Mouse (Mus musculus) lung, postnatal 10 days (tissue): ENCODE measurements around the gene B3gnt3.
"Not testable (repeated sequence)": the region's sequence is repeated elsewhere in the genome, so short reads cannot be mapped to it uniquely, and the experiment has no call there.

Source experiments
- DNase-seq: peaks from one replicate; pipeline ENCODE4 v3.0.0; 2021

The B3gnt3 gene

DNA sequence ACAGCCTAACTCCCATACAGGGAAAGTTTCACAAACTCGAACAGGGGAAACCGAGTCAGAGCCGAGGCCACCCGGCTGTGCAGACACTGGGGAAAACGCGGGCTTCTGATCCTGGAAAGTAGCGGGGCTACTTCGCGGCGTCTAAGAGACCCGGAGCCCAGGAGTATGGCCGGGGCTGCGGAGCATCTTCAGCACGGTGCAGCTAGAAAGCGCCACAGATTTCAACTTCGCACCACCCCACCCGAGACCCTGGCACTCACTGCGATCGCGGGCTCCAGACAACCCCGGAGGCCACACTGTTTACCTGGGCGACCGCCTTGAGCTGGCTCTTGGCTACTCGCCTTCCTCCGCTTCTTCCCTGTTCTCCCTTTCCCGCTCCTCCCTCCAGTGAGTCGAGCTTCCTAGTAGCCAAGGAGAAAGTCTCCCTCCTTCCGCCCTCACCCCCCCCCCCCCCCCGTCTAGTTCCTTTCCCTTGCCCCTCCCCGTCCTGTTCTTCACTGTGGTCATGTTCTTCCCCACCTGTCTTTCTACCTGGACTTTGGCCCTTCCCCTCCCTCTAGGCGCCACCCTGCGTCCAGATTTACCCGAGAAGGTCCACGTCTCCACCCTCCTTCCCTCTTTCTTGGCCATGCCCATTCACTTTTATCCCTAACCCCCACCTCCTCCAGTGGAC, at the start of gene B3gnt3:
TSS of gene B3gnt3 (minus strand) at position 376 of the 673 bp plus-strand sequence.
- DNase-seq = no peak

DNA sequence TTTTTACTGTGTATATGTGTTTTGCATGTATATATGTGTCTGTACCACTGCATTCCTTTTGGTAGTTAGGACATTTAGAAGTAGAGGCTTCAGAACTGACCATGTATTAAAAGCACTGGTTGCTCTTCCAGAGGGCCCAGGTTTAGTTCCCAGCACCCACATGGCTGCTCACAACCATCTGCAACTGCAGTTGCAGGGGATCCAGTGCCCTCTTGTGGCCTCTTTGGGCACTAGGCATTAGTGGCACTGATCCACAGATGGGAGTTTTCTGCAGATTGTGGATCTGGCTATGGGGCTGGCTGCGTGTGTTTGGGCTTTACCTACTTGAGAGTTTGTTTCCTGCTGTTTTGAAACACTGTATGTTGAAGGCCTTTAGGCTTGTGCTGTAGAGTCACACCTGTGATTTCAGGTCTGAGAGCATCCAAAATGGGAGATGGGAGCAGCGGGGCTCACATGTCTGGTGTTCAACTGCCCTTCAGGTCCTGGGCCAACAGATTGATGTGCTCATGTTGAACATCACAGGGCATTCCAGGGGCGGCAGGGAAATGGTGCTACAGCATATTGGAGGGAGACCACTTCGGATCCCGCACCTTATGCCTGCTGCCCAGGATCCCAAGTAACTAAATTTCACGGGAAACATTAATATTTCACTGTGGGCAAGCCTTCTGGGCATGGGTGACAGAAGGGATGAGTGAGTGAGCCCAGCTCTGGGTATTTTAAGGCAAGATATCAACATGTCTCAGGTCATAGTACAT, 47.9 kb upstream of the B3gnt3 start:
- not testable (repeated sequence) for DNase-seq

GRCm38 (mm10) chr8:71747082-71747481, 45.5 kb upstream of the B3gnt3 start:
- DNase-seq = not testable (repeated sequence)

DNA sequence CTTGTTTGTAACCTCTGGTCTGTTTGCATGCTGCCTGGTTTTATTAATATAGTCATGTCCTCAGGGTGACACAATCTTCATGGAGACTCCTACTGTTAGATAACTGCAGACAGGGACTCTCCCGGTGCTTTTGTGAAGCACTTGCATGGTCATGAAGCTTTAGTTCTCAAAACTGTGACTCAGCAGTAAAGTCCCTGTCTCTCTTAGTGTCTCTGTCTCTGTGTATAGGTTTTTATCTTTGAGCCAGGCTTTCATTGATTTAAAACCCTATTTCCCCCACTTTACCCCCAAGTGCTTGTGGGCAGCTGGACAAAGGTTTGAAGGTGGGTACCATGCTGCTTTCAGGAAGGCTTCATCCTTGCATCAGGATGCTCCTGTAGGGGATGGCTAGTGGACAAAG, 43.7 kb upstream of the B3gnt3 start:
- DNase-seq = no peak

DNA sequence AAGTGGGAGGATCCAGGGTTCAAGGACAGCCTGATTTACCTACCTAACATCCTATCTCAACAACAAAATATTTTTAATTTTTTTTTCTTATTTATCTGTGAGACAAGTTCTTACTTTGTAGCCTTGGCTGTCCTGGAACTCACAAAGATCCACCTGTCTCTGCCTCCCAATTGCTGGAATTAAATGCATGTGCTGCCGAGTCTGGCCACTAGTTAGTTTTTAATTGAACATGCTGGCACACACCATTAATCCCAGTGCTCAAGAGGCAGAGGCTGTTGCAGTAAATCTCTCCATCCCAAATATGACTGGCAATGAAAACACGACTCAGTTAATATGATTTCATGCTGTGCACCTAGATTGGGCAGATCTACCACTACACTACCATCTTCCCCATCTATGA, 41.2 kb upstream of the B3gnt3 start:
- no peak for DNase-seq

- DNase-seq = peak; percentile 25
Observed at GRCm38 (mm10) chr8:71741687-71742114, 40.1 kb upstream of the B3gnt3 start.

- DNase-seq = no peak
Observed at GRCm38 (mm10) chr8:71741226-71741625, 39.6 kb upstream of the B3gnt3 start.

DNA sequence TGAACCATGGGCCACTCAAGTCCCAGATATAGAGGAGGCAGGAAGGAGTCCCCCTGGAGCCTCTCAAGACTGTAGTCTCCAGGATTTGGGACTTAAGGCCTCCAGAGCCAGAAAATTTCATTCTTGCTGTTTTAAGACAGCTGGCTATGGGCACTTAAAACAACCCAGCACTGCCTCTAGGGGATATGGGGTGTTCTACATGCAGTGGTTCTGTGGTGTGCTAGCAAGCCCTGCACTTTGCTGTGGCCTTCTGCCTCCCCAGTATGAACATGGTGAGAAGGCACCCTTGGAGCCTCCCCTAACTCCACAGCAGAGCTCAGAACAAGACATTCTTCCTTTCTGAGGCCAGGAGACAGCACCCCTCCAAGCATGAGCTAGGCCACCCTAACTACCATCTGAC, 36.7 kb upstream of the B3gnt3 start:
- not testable (repeated sequence) for DNase-seq

DNA sequence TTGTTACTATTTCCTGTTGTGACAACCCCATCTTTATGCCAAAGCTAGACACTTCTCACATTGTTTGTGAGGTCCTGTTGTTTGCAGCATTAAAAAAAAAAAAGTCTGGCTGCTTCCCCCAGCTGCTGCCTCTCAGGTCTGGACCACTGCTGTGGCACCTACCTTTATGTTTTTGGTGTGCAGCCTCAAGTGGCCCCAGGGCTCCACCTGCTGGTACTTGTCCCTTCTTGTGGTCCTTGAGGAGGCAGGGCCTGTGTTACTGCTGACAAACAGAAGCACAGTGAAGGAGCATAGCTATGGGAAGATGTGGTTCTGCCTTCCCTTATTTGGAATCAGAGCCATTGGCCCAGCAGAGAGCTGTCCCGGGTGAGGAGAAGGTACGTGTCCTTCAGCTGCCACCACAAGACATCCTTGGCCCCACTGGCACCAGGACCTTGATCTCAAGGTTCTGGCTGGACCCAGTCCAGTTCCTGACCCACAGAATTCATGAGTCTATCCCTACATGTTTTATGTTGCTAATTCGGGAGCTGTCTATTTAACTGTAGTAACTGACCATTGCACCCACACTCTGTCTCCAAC, 30.2 kb upstream of the B3gnt3 start:
- peak; percentile 65 for DNase-seq

DNA sequence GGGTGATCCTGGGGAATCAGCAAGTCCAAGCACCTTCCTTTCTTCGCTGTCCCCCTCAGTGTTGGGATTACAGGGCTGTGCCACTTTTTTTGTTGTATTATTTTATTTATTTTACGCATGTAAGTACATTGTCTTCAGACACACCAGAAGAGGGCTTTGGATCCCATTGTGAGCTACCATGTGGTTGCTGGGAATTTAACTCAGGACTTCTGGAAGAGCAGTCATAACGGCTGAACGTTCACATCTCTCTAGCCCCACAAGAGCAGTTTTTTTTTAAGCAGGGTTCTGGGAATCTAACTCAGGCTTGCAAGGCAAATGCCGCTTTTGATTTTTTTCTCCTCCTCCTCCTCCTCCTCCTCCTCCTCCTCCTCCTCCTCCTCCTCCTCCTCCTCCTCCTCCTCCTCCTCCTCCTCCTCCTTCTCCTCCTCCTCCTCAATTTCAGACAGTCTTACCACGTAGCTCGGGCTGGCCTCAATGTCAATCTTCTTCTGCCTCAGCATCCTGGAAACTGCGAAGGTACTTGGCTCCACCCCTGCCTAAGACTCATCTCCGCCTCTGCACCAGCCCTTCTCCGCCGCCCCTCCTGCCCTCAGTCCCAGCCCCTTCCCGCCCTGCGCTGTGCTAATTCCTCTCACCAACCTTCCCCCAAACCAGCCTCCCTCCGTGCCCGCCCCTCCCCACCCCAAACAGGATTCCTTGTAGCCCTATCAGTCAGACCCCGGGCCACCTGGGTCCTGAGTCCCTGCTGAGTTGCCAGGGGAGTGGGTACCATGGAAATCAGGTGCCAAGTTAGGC, 27.4 kb upstream of the B3gnt3 start:
- no peak for DNase-seq

- DNase-seq = no peak
Observed at GRCm38 (mm10) chr8:71728240-71728785, 26.7 kb upstream of the B3gnt3 start.

GRCm38 (mm10) chr8:71725122-71725924, 23.7 kb upstream of the B3gnt3 start, which contains the start of gene Fcho1:
TSS of gene Fcho1 (minus strand) at chr8:71725716.
- peak; percentile 83 for DNase-seq

GRCm38 (mm10) chr8:71724389-71724788, 22.8 kb upstream of the B3gnt3 start:
- DNase-seq = no peak

DNA sequence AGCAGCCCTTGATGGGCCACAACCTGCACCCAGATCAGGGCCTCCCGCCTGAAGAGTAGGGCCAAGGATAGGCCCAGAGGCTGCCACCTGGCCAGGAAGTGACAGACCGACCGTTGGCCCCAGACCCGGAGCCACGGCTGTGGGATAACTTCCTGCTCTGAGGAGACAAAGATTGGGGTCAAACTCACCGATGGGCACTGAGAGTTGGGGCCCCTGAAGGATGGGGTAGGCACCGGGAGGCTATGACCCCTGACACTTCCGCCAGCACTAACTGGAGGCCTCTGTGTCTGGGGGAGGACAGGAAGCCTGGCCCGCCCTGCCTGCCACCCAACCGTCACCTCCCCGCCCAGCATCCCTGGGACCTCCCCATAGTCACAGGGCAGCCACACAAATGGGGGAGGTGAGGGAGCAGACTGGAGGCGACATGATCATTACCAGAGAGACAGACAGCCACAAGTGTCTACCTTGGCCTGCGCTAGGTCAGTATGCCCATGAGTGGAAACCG, 21.5 kb upstream of the B3gnt3 start:
- DNase-seq = no peak

DNA sequence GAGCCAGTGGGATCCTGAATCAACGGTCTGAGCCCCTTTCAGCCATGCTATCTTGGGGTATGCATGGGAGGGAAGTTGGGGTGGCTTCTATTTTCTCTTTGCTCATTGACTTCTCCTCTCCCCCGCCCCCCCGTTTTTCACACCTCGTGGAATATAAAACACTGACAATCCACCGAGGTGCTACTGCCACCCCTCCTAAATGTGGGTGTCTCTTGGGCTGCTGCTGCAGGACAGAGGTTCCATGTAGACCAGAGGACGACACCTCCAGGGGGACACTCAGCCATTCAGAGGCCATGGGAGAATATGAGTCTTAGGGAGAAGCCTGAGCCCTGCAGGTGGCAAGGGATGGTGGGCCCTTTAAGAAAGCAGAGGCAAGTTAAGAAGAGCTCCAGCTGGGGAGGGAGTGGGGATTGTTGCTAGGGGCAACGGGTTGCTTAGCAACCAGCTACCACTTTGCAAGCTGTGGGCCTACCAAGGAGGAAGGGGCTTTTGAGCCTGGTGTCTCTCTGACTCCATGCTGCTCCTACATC, 18.4 kb upstream of the B3gnt3 start:
- no peak for DNase-seq

DNA sequence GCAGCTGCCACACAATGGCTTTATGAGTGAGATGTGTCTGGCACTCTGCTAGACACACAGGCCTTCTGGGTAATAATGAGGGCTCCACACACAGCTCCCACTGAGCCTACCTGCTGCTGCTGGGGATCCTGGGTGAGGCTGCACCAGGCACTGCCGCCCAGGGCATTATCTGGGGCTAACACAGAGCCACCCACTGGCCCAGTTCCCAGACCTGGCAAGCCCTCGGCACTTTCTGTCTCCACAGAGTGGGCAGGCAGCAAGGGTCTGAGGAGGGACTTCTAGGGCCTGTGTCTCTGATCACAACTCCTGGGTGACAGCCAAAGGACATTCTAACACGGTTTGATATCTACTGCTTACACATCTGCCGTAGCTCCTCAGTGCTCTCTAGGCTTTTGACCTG, 17.6 kb upstream of the B3gnt3 start:
- no peak for DNase-seq

- no peak for DNase-seq
Observed at GRCm38 (mm10) chr8:71718252-71718651, 16.7 kb upstream of the B3gnt3 start.

GRCm38 (mm10) chr8:71717096-71717495, 15.5 kb upstream of the B3gnt3 start:
- no peak for DNase-seq

- DNase-seq = no peak
Observed at GRCm38 (mm10) chr8:71716561-71717053, 15.0 kb upstream of the B3gnt3 start.

DNA sequence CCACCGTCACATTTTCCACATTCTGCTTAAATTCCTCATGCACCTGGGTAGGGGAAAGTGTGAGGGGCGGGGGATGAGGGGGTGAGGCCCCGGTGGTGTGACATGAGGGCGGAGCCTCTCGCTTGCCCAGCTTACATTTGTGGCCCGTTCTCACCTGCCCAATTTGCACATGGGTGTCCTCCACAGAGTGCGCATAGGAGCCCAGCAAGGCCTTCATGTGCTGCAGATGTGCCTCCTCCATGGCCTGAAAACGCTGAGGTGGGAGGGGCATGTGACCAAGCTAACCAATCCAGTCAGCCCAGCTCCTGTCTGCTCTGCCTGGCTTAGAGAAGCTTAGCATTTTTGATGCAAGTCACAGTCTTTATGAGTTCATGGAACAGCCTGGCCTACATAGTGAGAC, 13.9 kb upstream of the B3gnt3 start:
- no peak for DNase-seq

DNA sequence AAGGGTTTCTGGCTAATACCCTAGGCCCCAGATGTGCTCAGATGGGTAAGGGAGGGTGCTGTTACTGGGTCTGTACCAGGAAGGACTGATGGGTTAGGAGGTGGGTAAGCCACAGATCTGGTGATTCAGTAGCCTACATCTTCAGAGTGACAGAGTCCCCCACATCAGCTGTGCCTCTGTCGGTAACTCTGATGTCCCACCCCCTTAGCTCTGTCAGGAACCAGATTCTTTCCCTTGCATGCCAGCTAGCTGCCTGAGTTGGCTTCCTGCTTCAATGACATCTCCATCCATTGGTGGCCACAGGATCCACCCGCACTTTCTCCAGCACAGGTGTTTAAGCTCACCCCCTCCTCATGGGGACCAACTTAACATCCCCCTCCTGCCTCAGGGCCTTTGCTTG, 10.0 kb upstream of the B3gnt3 start:
- DNase-seq = no peak
